Mouse (Mus musculus): ENCODE measurements around the gene Dnajc4. TPM values are rescaled to one million over a fixed set of nuclear protein-coding genes. Genes with fewer than 3 reads are reported as not detected.

Gene Dnajc4
- polyA plus RNA-seq, 1 experiment from 2014 or later = 32.1 TPM

DNA sequence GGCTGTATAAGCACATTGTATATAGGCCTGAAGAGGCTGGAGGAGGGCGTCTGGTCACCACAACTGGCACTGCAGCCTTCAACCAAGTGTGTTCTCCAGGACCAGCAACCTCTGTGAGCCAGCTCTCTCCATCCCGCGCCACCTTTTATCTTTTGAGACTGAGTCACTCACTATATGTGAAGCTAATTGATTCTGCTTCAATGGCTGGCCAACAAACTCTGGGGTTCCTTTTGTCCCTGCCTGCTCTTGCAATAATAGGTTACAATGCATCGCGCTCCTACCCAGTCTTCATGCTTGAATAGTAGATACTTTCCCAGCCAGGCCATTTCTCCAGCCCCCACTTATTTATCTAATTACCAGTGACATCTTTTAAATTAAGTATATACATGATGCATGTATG lies 8.8 kb downstream of the Dnajc4 start:
- Histone ChIP-seq H3K27ac (no peak overlapping the region), H3K36me3 (ENCODE audit: insufficient read depth, low read length) (peaks cover 18% of the 10 kb centered on the region; the same call in 1 of the 2 replicates), H3K27me3 (ENCODE audit: insufficient read depth, low read length) (no peaks in the 10 kb centered on the region), H3K9me3 (replicated peaks; ENCODE audit: low read length) (no peaks in the 10 kb centered on the region), H3K9ac (ENCODE audit: low read depth, low read length) (no peak overlapping the region), H3K4me2 (ENCODE audit: low read length) (no peak overlapping the region), H3K4me1 (replicated peaks; ENCODE audit: insufficient read depth, low read length) (peaks cover 18% of the 10 kb centered on the region), H3K4me3 (replicated peaks; ENCODE audit: low read depth, low read length) (no peak overlapping the region)
- ATAC-seq (replicated peaks; ENCODE audit: low FRiP score, low read depth) = no peak
- 93% methylated on average over 5 of the region's 5 CpGs for WGBS
- no peak for TF ChIP-seq CTCF (IDR thresholded peaks at IDR 0.05; ENCODE audit: low read depth)
- DNase-seq (ENCODE audit: low spot score) = no peak

DNA sequence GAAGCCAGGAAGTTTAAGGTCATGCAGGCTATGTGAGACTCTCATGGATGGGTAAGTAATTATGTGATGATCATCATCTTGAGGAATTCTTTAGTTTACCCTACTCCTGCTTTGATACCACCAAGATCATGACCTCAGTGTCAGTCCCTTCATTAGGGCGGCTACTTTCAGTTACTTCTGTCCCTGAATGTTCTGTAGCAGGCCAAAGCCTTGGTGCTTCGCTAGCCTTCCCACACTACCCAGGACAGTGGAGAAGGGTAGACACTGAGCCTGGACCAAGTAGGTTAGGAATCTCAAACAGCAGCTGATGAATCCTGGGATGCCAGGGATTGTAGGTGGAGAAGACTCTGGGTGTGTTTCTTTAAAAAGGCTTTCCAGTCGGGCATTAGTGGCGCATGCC lies 10.9 kb downstream of the Dnajc4 start:
- H3K36me3 ChIP-seq (ENCODE audit: insufficient read depth, low read length) = peaks cover 32% of the 10 kb centered on the region; the same call in 1 of the 2 replicates
- no peak overlapping the region for H3K9ac ChIP-seq (ENCODE audit: low read depth, low read length)
- H3K4me3 ChIP-seq (replicated peaks; ENCODE audit: low read depth, low read length) = no peak overlapping the region
- ATAC-seq (replicated peaks; ENCODE audit: low FRiP score, low read depth) = no peak
- peak overlapping the region; percentile 67; the same call in 1 of the 2 replicates for H3K4me2 ChIP-seq (ENCODE audit: low read length)
- no peak for TF ChIP-seq CTCF (IDR thresholded peaks at IDR 0.05; ENCODE audit: low read depth)
- peaks cover 20% of the 10 kb centered on the region for H3K4me1 ChIP-seq (replicated peaks; ENCODE audit: insufficient read depth, low read length)
- DNase-seq (ENCODE audit: low spot score) = no peak
- no peak overlapping the region for H3K27ac ChIP-seq
- H3K27me3 ChIP-seq (ENCODE audit: insufficient read depth, low read length) = no peaks in the 10 kb centered on the region
- 92% methylated on average over 4 of the region's 4 CpGs for WGBS
- no peaks in the 10 kb centered on the region for H3K9me3 ChIP-seq (replicated peaks; ENCODE audit: low read length)

DNA sequence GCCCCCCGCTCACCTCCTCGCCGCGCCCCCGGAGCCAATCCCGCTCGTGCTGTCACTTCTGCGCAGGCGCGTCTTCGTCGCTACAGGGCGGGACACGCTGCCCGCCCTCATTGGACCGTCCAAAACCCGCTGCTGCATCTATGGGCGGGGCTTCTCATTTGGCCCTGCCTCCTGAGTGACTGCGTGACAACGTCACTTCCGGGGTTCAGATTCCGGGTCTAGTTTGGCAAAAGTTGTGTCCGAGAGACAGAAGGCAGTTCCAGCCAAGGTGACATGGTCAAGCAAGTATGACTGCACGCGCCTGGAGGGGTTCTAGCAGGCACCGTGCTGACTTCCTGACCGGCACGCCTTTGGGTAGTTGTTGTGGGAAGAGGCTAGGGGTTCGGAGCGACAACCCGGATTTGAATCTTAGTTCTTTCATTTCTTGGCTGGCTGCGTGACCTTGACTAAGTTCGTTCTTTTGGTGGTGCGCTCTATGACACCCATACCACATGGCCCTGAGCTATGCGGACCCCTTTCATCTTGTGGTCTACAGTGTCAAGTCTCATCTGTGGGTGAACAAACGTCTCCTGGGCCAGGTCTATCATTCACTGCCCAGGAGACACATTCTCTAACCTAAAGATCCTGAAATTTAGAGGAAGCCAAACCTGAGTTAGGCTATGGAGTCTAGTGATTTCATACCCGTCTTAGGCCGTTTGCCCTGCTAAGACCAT lies 11.8 kb downstream of the Dnajc4 start, which contains the start of gene Fkbp2:
Gene Fkbp2 (minus strand): TSS at position 121 of the 713 bp plus-strand sequence.
- no peak for TF ChIP-seq CTCF (IDR thresholded peaks at IDR 0.05; ENCODE audit: low read depth)
- no peaks in the 10 kb centered on the region for H3K9me3 ChIP-seq (replicated peaks; ENCODE audit: low read length)

DNA sequence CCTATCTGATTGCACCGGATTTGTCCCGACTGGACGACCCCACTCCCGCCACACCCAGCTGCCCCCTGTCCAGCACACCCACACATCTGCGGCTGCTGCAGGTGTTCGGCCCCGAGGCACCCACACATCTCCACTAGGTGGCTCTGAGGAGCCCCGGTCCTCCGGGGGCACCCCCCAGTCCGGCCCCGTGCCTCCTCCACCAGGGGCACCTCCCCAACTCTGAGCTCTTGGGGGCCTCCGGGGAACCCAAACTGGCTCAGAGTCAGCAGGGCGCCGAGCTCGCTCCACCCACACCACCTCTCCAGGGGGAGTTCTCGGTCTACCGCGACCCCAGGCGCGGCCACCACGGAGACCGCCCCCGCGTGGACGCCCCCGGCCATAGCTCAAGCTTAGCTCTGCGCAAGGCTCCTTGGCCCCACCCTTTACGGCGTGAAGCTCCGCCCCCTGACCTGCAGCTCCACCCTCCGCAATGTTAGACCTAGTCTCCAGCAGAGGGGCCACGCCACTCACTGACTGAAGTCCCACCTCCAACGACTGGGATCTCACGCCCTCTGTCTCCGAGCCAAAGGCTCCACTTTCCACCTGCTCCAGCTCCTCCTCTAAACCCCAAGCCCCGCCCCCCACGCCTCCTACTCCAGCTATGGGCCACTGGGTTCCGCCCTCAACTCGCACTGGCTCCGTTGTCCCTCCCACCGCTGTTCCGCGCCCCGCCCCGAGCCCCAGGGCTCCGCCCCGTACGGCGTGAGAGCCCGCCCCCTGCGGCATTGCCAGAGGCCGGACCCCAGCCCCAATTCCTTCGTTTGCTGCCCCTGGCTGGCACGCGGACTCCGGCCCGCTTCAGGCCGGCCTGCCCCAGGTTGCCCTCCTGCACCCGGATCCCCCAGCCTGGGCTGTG lies 12.6 kb downstream of the Dnajc4 start:
- Histone ChIP-seq H3K27me3 (ENCODE audit: insufficient read depth, low read length) (no peaks in the 10 kb centered on the region), H3K9me3 (replicated peaks; ENCODE audit: low read length) (no peaks in the 10 kb centered on the region), H3K4me3 (replicated peaks; ENCODE audit: low read depth, low read length) (peak overlapping the region; percentile 46), H3K9ac (ENCODE audit: low read depth, low read length) (peak overlapping the region; percentile 63), H3K4me2 (ENCODE audit: low read length) (peak overlapping the region; percentile 70), H3K27ac (peak overlapping the region; percentile 83), H3K36me3 (ENCODE audit: insufficient read depth, low read length) (peaks cover 28% of the 10 kb centered on the region; the same call in 1 of the 2 replicates), H3K4me1 (replicated peaks; ENCODE audit: insufficient read depth, low read length) (peaks cover 22% of the 10 kb centered on the region)
- peak; percentile 99 for DNase-seq (ENCODE audit: low spot score)
- ATAC-seq (replicated peaks; ENCODE audit: low FRiP score, low read depth) = peak; percentile 90
- TF ChIP-seq CTCF (IDR thresholded peaks at IDR 0.05; ENCODE audit: low read depth) = peak; percentile 79
- under 1% methylated on average over 56 of the region's 59 CpGs for WGBS

More for the DNA sequence above, 11.8 kb downstream of the Dnajc4 start, which contains the start of gene Fkbp2:
- under 1% methylated on average over 38 of the region's 38 CpGs for WGBS
- peak; percentile 99 for DNase-seq (ENCODE audit: low spot score)
- Histone ChIP-seq H3K36me3 (ENCODE audit: insufficient read depth, low read length) (peaks cover 32% of the 10 kb centered on the region; the same call in 1 of the 2 replicates), H3K9ac (ENCODE audit: low read depth, low read length) (peak within 1 kb of the TSS; percentile 63), H3K4me1 (replicated peaks; ENCODE audit: insufficient read depth, low read length) (peaks cover 22% of the 10 kb centered on the region), H3K27me3 (ENCODE audit: insufficient read depth, low read length) (no peaks in the 10 kb centered on the region), H3K27ac (peak within 1 kb of the TSS; percentile 83), H3K4me2 (ENCODE audit: low read length) (peak within 1 kb of the TSS; percentile 70), H3K4me3 (replicated peaks; ENCODE audit: low read depth, low read length) (peak within 1 kb of the TSS; percentile 46)
- ATAC-seq (replicated peaks; ENCODE audit: low FRiP score, low read depth) = peak; percentile 88

DNA sequence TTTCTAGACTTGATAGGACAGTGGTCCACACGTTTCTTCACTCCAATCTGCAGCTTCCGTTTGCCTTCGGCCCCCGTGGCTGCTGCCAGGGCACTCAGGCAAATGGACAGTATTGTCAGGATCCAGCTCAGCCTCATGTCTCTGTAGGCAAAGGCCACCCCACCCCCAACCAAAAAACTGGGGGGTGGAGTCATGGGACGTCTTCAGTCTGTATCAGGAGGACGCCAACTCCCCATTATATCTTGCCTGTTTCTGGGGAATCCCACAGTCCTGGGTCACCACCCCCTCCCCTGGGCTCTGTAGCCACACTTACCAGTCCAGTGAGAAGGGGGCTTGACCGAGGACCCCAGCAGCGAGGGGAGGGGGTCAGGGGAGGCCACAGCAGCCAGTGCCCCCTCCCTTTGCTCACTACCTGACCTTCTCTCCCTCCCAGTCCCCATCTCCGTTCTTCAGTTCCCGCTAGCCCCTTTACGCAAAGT lies 13.3 kb downstream of the Dnajc4 start:
- Histone ChIP-seq H3K4me1 (replicated peaks; ENCODE audit: insufficient read depth, low read length) (peaks cover 22% of the 10 kb centered on the region), H3K9ac (ENCODE audit: low read depth, low read length) (peak overlapping the region; percentile 63), H3K36me3 (ENCODE audit: insufficient read depth, low read length) (peaks cover 27% of the 10 kb centered on the region; the same call in 1 of the 2 replicates), H3K4me2 (ENCODE audit: low read length) (peak overlapping the region; percentile 70), H3K27me3 (ENCODE audit: insufficient read depth, low read length) (no peaks in the 10 kb centered on the region), H3K4me3 (replicated peaks; ENCODE audit: low read depth, low read length) (peak overlapping the region; percentile 46), H3K9me3 (replicated peaks; ENCODE audit: low read length) (no peaks in the 10 kb centered on the region), H3K27ac (peak overlapping the region; percentile 75; the same call in 1 of the 2 replicates)
- DNase-seq (ENCODE audit: low spot score) = peak; percentile 24
- ATAC-seq (replicated peaks; ENCODE audit: low FRiP score, low read depth) = no peak
- TF ChIP-seq CTCF (IDR thresholded peaks at IDR 0.05; ENCODE audit: low read depth) = no peak
- WGBS = 6% methylated on average over 11 of the region's 11 CpGs

DNA sequence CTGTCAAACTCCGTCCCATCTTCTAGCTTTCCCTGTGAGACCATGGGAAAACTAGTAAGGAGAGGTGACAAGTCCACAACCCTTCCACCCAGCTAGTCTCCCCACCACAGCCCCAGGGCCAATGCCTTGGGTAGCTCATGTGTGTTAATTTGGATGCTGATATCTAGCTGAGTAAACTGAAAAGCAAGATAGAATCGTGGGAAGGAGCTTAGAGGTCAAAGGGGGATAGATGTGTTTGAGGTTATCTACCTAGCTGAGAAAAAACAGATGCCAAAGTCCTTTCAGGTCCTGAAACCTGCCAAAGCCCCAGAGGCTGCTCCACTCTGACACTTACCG lies 13.8 kb downstream of the Dnajc4 start:
- Histone ChIP-seq H3K9ac (ENCODE audit: low read depth, low read length) (peak overlapping the region; percentile 63), H3K4me3 (replicated peaks; ENCODE audit: low read depth, low read length) (peak overlapping the region; percentile 46; the same call in 1 of the 2 replicates), H3K36me3 (ENCODE audit: insufficient read depth, low read length) (peaks cover 24% of the 10 kb centered on the region; the same call in 1 of the 2 replicates), H3K9me3 (replicated peaks; ENCODE audit: low read length) (no peaks in the 10 kb centered on the region), H3K27me3 (ENCODE audit: insufficient read depth, low read length) (no peaks in the 10 kb centered on the region), H3K4me1 (replicated peaks; ENCODE audit: insufficient read depth, low read length) (peaks cover 22% of the 10 kb centered on the region), H3K27ac (0 out of 2 replicates have a peak overlapping the region, but pooled peaks have one; percentile 75), H3K4me2 (ENCODE audit: low read length) (peak overlapping the region; percentile 70)
- no peak for ATAC-seq (replicated peaks; ENCODE audit: low FRiP score, low read depth)
- no peak for TF ChIP-seq CTCF (IDR thresholded peaks at IDR 0.05; ENCODE audit: low read depth)
- 35% methylated on average over 3 of the region's 3 CpGs for WGBS
- no peak for DNase-seq (ENCODE audit: low spot score)
